Mouse (Mus musculus): ENCODE data around the gene Ess2. TPM values are rescaled to one million over a fixed set of nuclear protein-coding genes. Genes with fewer than 3 reads are reported as not detected.
"Not testable (repeated sequence)": the region's sequence is repeated elsewhere in the genome, so short reads cannot be mapped to it uniquely, and the experiment has no call there.

The Ess2 gene
- polyA plus RNA-seq (2012; fragmentation: generic; extraction: Trizol) = 21.2 TPM
- long read RNA-seq, experiment 1, transcript Ess2-201 (10 exons, 2,821 nt) = major isoform, 19 of 31 reads
- long read RNA-seq, experiment 1, transcript Ess2-205 (10 exons, 2,785 nt) = minor isoform, 7 of 31 reads
- long read RNA-seq, experiment 1, partial matches to known transcripts = 2 of 31 reads
- long read RNA-seq, experiment 1, other reads (novel, unspliced or antisense) = 3 of 31 reads
- long read RNA-seq, experiment 2, transcript Ess2-205 (10 exons, 2,785 nt) = minor isoform, 51 of 231 reads
- long read RNA-seq, experiment 2, transcript Ess2-201 (10 exons, 2,821 nt) = major isoform, 166 of 231 reads
- long read RNA-seq, experiment 2, partial matches to known transcripts = 2 of 231 reads
- long read RNA-seq, experiment 2, other reads (novel, unspliced or antisense) = 12 of 231 reads

- Histone ChIP-seq H3K79me2 (ENCODE audit: control insufficient read depth, insufficient read depth) (peaks cover 25% of the 10 kb centered on the region), H3K4me3 (ENCODE audit: insufficient read depth, poor library complexity, severe bottlenecking) (peak within 1 kb of the TSS; percentile 76)
Observed at GRCm38 (mm10) chr16:17911052-17911595, at the start of gene Ess2. Gene Ess2, minus strand, starts transcription at chr16:17911348.

GRCm38 (mm10) chr16:17956052-17956638, 45.0 kb upstream of the Ess2 start:
- H3K79me2 ChIP-seq (ENCODE audit: control insufficient read depth, insufficient read depth); H3K36me3 ChIP-seq (ENCODE audit: control insufficient read depth, insufficient read depth); H3ac ChIP-seq (ENCODE audit: control insufficient read depth, insufficient read length, low read depth); H3K4me3 ChIP-seq (ENCODE audit: insufficient read depth, poor library complexity, severe bottlenecking); H3K79me3 ChIP-seq (ENCODE audit: low read depth); H3K27me3 ChIP-seq (ENCODE audit: control insufficient read depth, insufficient read depth, insufficient read length): not testable (repeated sequence)

More at GRCm38 (mm10) chr16:17911052-17911595, at the start of gene Ess2:
- Histone ChIP-seq H3K79me3 (ENCODE audit: low read depth) (peaks cover 15% of the 10 kb centered on the region), H3K36me3 (ENCODE audit: control insufficient read depth, insufficient read depth) (peaks cover 31% of the 10 kb centered on the region), H3ac (ENCODE audit: control insufficient read depth, insufficient read length, low read depth) (peak within 1 kb of the TSS; percentile 95), H3K27me3 (ENCODE audit: control insufficient read depth, insufficient read depth, insufficient read length) (peaks cover 44% of the 10 kb centered on the region)
- TF ChIP-seq MYOD1 (IDR thresholded peaks at IDR 0.05; ENCODE audit: control insufficient read depth, insufficient read length, low read depth) (no peak), MAX (IDR thresholded peaks at IDR 0.05) (peak; percentile 45), MYOG (IDR thresholded peaks at IDR 0.05; ENCODE audit: control insufficient read depth, extremely low read depth, insufficient read length) (no peak), CTCF (IDR thresholded peaks at IDR 0.05; ENCODE audit: control insufficient read depth, insufficient read depth, insufficient read length) (peak; percentile 44), CEBPB (IDR thresholded peaks at IDR 0.05; ENCODE audit: low read depth) (no peak), USF1 (IDR thresholded peaks at IDR 0.05; ENCODE audit: low read depth) (no peak), FOSL1 (IDR thresholded peaks at IDR 0.05; ENCODE audit: insufficient read depth, low read length, poor library complexity, severe bottlenecking) (no peak)

GRCm38 (mm10) chr16:17951618-17952017, 40.5 kb upstream of the Ess2 start:
- no peak overlapping the region for H3ac ChIP-seq (ENCODE audit: control insufficient read depth, insufficient read length, low read depth)
- H3K36me3 ChIP-seq (ENCODE audit: control insufficient read depth, insufficient read depth) = no peaks in the 10 kb centered on the region
- H3K27me3 ChIP-seq (ENCODE audit: control insufficient read depth, insufficient read depth, insufficient read length) = no peaks in the 10 kb centered on the region
- H3K79me3 ChIP-seq (ENCODE audit: low read depth) = no peaks in the 10 kb centered on the region
- no peak overlapping the region for H3K4me3 ChIP-seq (ENCODE audit: insufficient read depth, poor library complexity, severe bottlenecking)
- no peaks in the 10 kb centered on the region for H3K79me2 ChIP-seq (ENCODE audit: control insufficient read depth, insufficient read depth)
- TF ChIP-seq MYOD1 (IDR thresholded peaks at IDR 0.05; ENCODE audit: control insufficient read depth, insufficient read length, low read depth) = no peak
- no peak for TF ChIP-seq USF1 (IDR thresholded peaks at IDR 0.05; ENCODE audit: low read depth)
- TF ChIP-seq MYOG (IDR thresholded peaks at IDR 0.05; ENCODE audit: control insufficient read depth, extremely low read depth, insufficient read length) = no peak
- TF ChIP-seq FOSL1 (IDR thresholded peaks at IDR 0.05; ENCODE audit: insufficient read depth, low read length, poor library complexity, severe bottlenecking) = no peak
- no peak for TF ChIP-seq CTCF (IDR thresholded peaks at IDR 0.05; ENCODE audit: control insufficient read depth, insufficient read depth, insufficient read length)

GRCm38 (mm10) chr16:17950068-17950467, 38.9 kb upstream of the Ess2 start:
- no peak for TF ChIP-seq FOSL1 (IDR thresholded peaks at IDR 0.05; ENCODE audit: insufficient read depth, low read length, poor library complexity, severe bottlenecking)
- no peak for TF ChIP-seq MAX (IDR thresholded peaks at IDR 0.05)
- TF ChIP-seq MYOG (IDR thresholded peaks at IDR 0.05; ENCODE audit: control insufficient read depth, extremely low read depth, insufficient read length) = no peak
- no peak for TF ChIP-seq USF1 (IDR thresholded peaks at IDR 0.05; ENCODE audit: low read depth)
- no peak for TF ChIP-seq CEBPB (IDR thresholded peaks at IDR 0.05; ENCODE audit: low read depth)
- TF ChIP-seq MYOD1 (IDR thresholded peaks at IDR 0.05; ENCODE audit: control insufficient read depth, insufficient read length, low read depth) = no peak
- no peak for TF ChIP-seq CTCF (IDR thresholded peaks at IDR 0.05; ENCODE audit: control insufficient read depth, insufficient read depth, insufficient read length)
- Histone ChIP-seq H3K36me3 (ENCODE audit: control insufficient read depth, insufficient read depth) (no peaks in the 10 kb centered on the region), H3K4me3 (ENCODE audit: insufficient read depth, poor library complexity, severe bottlenecking) (no peak overlapping the region), H3ac (ENCODE audit: control insufficient read depth, insufficient read length, low read depth) (no peak overlapping the region), H3K79me2 (ENCODE audit: control insufficient read depth, insufficient read depth) (no peaks in the 10 kb centered on the region), H3K27me3 (ENCODE audit: control insufficient read depth, insufficient read depth, insufficient read length) (peaks cover 5% of the 10 kb centered on the region), H3K79me3 (ENCODE audit: low read depth) (no peaks in the 10 kb centered on the region)

GRCm38 (mm10) chr16:17949421-17949877, 38.3 kb upstream of the Ess2 start:
- TF ChIP-seq CTCF (IDR thresholded peaks at IDR 0.05; ENCODE audit: control insufficient read depth, insufficient read depth, insufficient read length) (no peak), MYOD1 (IDR thresholded peaks at IDR 0.05; ENCODE audit: control insufficient read depth, insufficient read length, low read depth) (no peak), USF1 (IDR thresholded peaks at IDR 0.05; ENCODE audit: low read depth) (no peak)
- H3K36me3 ChIP-seq (ENCODE audit: control insufficient read depth, insufficient read depth) = no peaks in the 10 kb centered on the region
- no peaks in the 10 kb centered on the region for H3K79me3 ChIP-seq (ENCODE audit: low read depth)
- H3K79me2 ChIP-seq (ENCODE audit: control insufficient read depth, insufficient read depth) = no peaks in the 10 kb centered on the region
- H3ac ChIP-seq (ENCODE audit: control insufficient read depth, insufficient read length, low read depth) = no peak overlapping the region
- H3K4me3 ChIP-seq (ENCODE audit: insufficient read depth, poor library complexity, severe bottlenecking) = no peak overlapping the region
- peaks cover 5% of the 10 kb centered on the region for H3K27me3 ChIP-seq (ENCODE audit: control insufficient read depth, insufficient read depth, insufficient read length)

Data from C2C12 (cell line).